Mouse (Mus musculus) intestine, embryonic 14.5 days (tissue): ENCODE data around the gene Hcn2. TPM values are rescaled to one million over a fixed set of nuclear protein-coding genes. Genes with fewer than 3 reads are reported as not detected.

Source experiments
- ATAC-seq: fragments of 200-750 bp; cut with Nextera tagmentation; replicated peaks from 2 replicates; pipeline ENCODE4 v1.8.0; 2017; ENCODE audit warnings: low read depth, moderate number of reproducible peaks, moderate TSS enrichment, moderate library complexity; ENCODE audit not compliant: low FRiP score, low TSS enrichment
- DNase-seq: peaks from one replicate; pipeline ENCODE4 v3.0.0-alpha.2; 2018; ENCODE audit warnings: low spot score
- H3K27ac ChIP-seq: fragments of 300-500 bp; sonication (generic); 2 replicates; pipeline ENCODE4 v1.5.1; 2014; ENCODE audit warnings: low read depth, mild to moderate bottlenecking, control low read depth
- H3K27me3 ChIP-seq: fragments of 300-500 bp; sonication (generic); replicated peaks from 2 replicates; pipeline ENCODE4 v1.6.1; 2014; ENCODE audit warnings: low read length, control low read depth; ENCODE audit not compliant: control insufficient read depth, insufficient read depth
- H3K36me3 ChIP-seq: fragments of 300-500 bp; sonication (generic); 2 replicates; pipeline ENCODE4 v1.6.1; 2014; ENCODE audit warnings: low read length, control low read depth; ENCODE audit not compliant: control insufficient read depth, insufficient read depth
- H3K4me1 ChIP-seq: fragments of 300-500 bp; sonication (generic); replicated peaks from 2 replicates; pipeline ENCODE4 v1.6.1; 2014; ENCODE audit warnings: low read length, control low read depth, mixed read lengths; ENCODE audit not compliant: control insufficient read depth, insufficient read depth
- H3K4me2 ChIP-seq: fragments of 300-500 bp; sonication (generic); 2 replicates; pipeline ENCODE4 v1.6.1; 2014; ENCODE audit warnings: low read length
- H3K4me3 ChIP-seq: fragments of 300-500 bp; sonication (generic); 2 replicates; pipeline ENCODE4 v1.5.1; 2014; ENCODE audit warnings: low read depth, low read length, control low read depth, mixed read lengths
- H3K9ac ChIP-seq: fragments of 300-500 bp; sonication (generic); 2 replicates; pipeline ENCODE4 v1.6.1; 2014; ENCODE audit warnings: mild to moderate bottlenecking, low read length
- H3K9me3 ChIP-seq: fragments of 300-500 bp; sonication (generic); 2 replicates; pipeline ENCODE4 v1.6.1; 2016; ENCODE audit warnings: low read length, control low read depth; ENCODE audit not compliant: control insufficient read depth
- WGBS: fragments of 180-500 bp; shearing (Covaris S2); extraction: QIAGEN DNeasy Blood & Tissue Kit; methylation state at CpG from one replicate; pipeline ENCODE4 v1.1.7; 2014; 5-methylcytosine and 5-hydroxymethylcytosine counted together
- polyA plus RNA-seq: library from polyadenylated mRNA; unstranded; fragments of >200 nt; fragmentation: Nextera tagmentation; extraction: Ambion mirVana; gene quantifications from 2 replicates; pipeline ENCODE4 v1.2.1, GENCODE M21; 2014

Hcn2 gene
- 0.09 and 0.12 TPM in 2 replicates for polyA plus RNA-seq

GRCm38 (mm10) chr10:79716254-79716987 lies at the start of gene Hcn2:
Gene Hcn2 (plus strand): TSS chr10:79716634.
- Histone ChIP-seq H3K27me3 (peaks cover 57% of the 10 kb centered on the region), H3K4me2 (peak within 1 kb of the TSS; percentile 94), H3K9ac (0 out of 2 replicates have a peak within 1 kb of the TSS, but pooled peaks have one; percentile 21), H3K27ac (no peak within 1 kb of the TSS), H3K9me3 (no peaks in the 10 kb centered on the region), H3K4me1 (peaks cover 9% of the 10 kb centered on the region), H3K4me3 (peak within 1 kb of the TSS; percentile 49), H3K36me3 (peaks cover 7% of the 10 kb centered on the region)
- 1% methylated on average over 76 of the region's 91 CpGs for WGBS
- DNase-seq (no peak), ATAC-seq (no peak; the same call in 1 of the 2 replicates)

GRCm38 (mm10) chr10:79668076-79668475 lies 48.4 kb upstream of the Hcn2 start:
- no peaks in the 10 kb centered on the region for H3K27me3 ChIP-seq
- no peaks in the 10 kb centered on the region for H3K9me3 ChIP-seq
- 81% methylated on average over 5 of the region's 5 CpGs for WGBS
- DNase-seq (no peak), ATAC-seq (no peak)
- H3K4me1 ChIP-seq = peaks cover 11% of the 10 kb centered on the region
- peaks cover 3% of the 10 kb centered on the region; the same call in 1 of the 2 replicates for H3K36me3 ChIP-seq
- no peak overlapping the region for H3K4me3 ChIP-seq
- no peak overlapping the region for H3K4me2 ChIP-seq
- H3K27ac ChIP-seq = no peak overlapping the region
- H3K9ac ChIP-seq = no peak overlapping the region

GRCm38 (mm10) chr10:79668771-79669575 lies 47.5 kb upstream of the Hcn2 start, which contains the start of gene Tpgs1:
Gene Tpgs1 (plus strand): TSS chr10:79669369.
- no peaks in the 10 kb centered on the region for H3K27me3 ChIP-seq
- peak within 1 kb of the TSS; percentile 90 for H3K27ac ChIP-seq
- WGBS = under 1% methylated on average over 45 of the region's 45 CpGs
- H3K9ac ChIP-seq = peak within 1 kb of the TSS; percentile 78
- H3K9me3 ChIP-seq = no peaks in the 10 kb centered on the region
- peak within 1 kb of the TSS; percentile 77 for H3K4me3 ChIP-seq
- DNase-seq (peak; percentile 99), ATAC-seq (peak; percentile 67)
- peaks cover 5% of the 10 kb centered on the region for H3K36me3 ChIP-seq
- peak within 1 kb of the TSS; percentile 82 for H3K4me2 ChIP-seq
- peaks cover 11% of the 10 kb centered on the region for H3K4me1 ChIP-seq

- H3K36me3 ChIP-seq = peaks cover 5% of the 10 kb centered on the region
- peak overlapping the region; percentile 77 for H3K4me3 ChIP-seq
- H3K9me3 ChIP-seq = no peaks in the 10 kb centered on the region
- no peak for DNase-seq
- no peaks in the 10 kb centered on the region for H3K27me3 ChIP-seq
- under 1% methylated on average over 47 of the region's 47 CpGs for WGBS
- peak overlapping the region; percentile 90 for H3K27ac ChIP-seq
- peak; percentile 54 for ATAC-seq
- H3K9ac ChIP-seq = peak overlapping the region; percentile 78
- H3K4me2 ChIP-seq = peak overlapping the region; percentile 82
- peaks cover 11% of the 10 kb centered on the region for H3K4me1 ChIP-seq
Measured at GRCm38 (mm10) chr10:79669576-79670057, 46.8 kb upstream of the Hcn2 start.

GRCm38 (mm10) chr10:79670071-79670888 lies 46.2 kb upstream of the Hcn2 start:
- Histone ChIP-seq H3K27me3 (no peaks in the 10 kb centered on the region), H3K9ac (peak overlapping the region; percentile 78), H3K27ac (peak overlapping the region; percentile 90; the same call in 1 of the 2 replicates), H3K4me1 (peaks cover 11% of the 10 kb centered on the region), H3K4me2 (peak overlapping the region; percentile 82), H3K36me3 (peaks cover 5% of the 10 kb centered on the region), H3K4me3 (peak overlapping the region; percentile 77), H3K9me3 (no peaks in the 10 kb centered on the region)
- peak; percentile 25 for ATAC-seq
- WGBS = 31% methylated on average over 15 of the region's 15 CpGs
- no peak for DNase-seq

- Histone ChIP-seq H3K4me1 (peaks cover 11% of the 10 kb centered on the region), H3K9me3 (no peaks in the 10 kb centered on the region), H3K9ac (no peak overlapping the region), H3K4me3 (no peak overlapping the region), H3K27me3 (no peaks in the 10 kb centered on the region), H3K27ac (peak overlapping the region; percentile 60; the same call in 1 of the 2 replicates), H3K36me3 (peaks cover 5% of the 10 kb centered on the region), H3K4me2 (peak overlapping the region; percentile 82)
- WGBS = 42% methylated on average over 6 of the region's 6 CpGs
- ATAC-seq (no peak), DNase-seq (no peak)
Measured at GRCm38 (mm10) chr10:79671396-79672087, 44.9 kb upstream of the Hcn2 start.

- Histone ChIP-seq H3K36me3 (peaks cover 5% of the 10 kb centered on the region), H3K27ac (peak overlapping the region; percentile 40; the same call in 1 of the 2 replicates), H3K9ac (no peak overlapping the region), H3K4me3 (no peak overlapping the region), H3K4me1 (peaks cover 11% of the 10 kb centered on the region), H3K27me3 (no peaks in the 10 kb centered on the region), H3K4me2 (no peak overlapping the region), H3K9me3 (no peaks in the 10 kb centered on the region)
- DNase-seq = no peak
- 63% methylated on average over 3 of the region's 3 CpGs for WGBS
- ATAC-seq = no peak
Measured at GRCm38 (mm10) chr10:79672088-79672455, 44.4 kb upstream of the Hcn2 start.
